Mouse (Mus musculus): Measurements from ENCODE around the gene Klhl42. TPM values are rescaled to one million over a fixed set of nuclear protein-coding genes. Genes with fewer than 3 reads are reported as not detected.

The Klhl42 gene
- polyA plus RNA-seq, 1 experiment from 2014 or later, result 1.7 TPM

DNA sequence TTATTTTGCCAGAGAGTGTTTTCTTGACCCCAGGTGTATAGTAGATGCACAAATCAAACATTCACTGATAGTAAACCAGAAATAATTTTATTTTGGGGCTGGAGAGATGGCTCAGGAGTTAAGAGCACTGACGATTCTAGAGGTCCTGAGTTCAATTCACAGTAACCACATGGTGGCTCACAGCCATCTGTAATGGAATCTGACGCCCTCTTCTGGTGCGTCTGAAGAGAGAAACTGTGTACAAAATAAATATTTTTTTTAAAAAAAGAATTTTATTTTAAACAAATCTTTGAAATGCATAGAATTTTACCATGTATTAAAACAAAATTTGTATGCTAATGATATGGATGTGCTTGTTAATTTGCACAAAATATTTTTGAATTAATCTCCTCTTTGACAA lies 2.7 kb upstream of the Klhl42 start:
- Histone ChIP-seq H3K27ac (no peak overlapping the region), H3K9me3 (replicated peaks) (no peaks in the 10 kb centered on the region), H3K4me1 (replicated peaks) (peaks cover 37% of the 10 kb centered on the region), H3K27me3 (peaks cover 17% of the 10 kb centered on the region), H3K36me3 (no peaks in the 10 kb centered on the region), H3K4me2 (no peak overlapping the region), H3K4me3 (replicated peaks) (no peak overlapping the region), H3K9ac (no peak overlapping the region)
- DNase-seq (no peak), ATAC-seq (ENCODE audit: low read depth) (no peak)
- 54% methylated on average over 3 of the region's 3 CpGs for WGBS (ENCODE audit: insufficient replicate concordance)

DNA sequence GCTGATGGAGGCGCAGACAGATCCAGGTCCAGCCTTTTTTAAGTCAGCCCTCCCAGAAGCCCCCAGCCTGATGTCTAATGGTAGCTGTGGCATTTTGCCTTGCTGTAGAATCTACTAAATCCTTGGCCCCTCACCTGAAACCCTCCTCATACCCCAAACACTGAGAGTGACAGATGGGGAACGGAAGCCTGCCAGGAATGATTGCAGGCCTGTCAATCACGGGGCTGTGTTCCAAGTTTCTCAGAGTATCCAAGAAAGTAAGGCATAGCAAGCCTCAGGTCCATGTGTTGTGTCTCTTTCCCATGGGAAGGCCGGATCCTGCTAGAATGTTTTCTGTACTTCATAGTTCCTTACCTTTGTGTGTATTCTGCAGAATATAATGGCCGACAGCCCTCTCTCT lies 988 bp upstream of the Klhl42 start:
- Histone ChIP-seq H3K27me3 (peaks cover 17% of the 10 kb centered on the region), H3K9me3 (replicated peaks) (no peaks in the 10 kb centered on the region), H3K9ac (no peak overlapping the region), H3K36me3 (peaks cover 8% of the 10 kb centered on the region; the same call in 1 of the 2 replicates), H3K27ac (no peak overlapping the region), H3K4me3 (replicated peaks) (no peak overlapping the region), H3K4me2 (peak overlapping the region; percentile 89), H3K4me1 (replicated peaks) (peaks cover 49% of the 10 kb centered on the region)
- ATAC-seq (ENCODE audit: low read depth), result no peak
- WGBS (ENCODE audit: insufficient replicate concordance), result 65% methylated on average over 5 of the region's 5 CpGs
- no peak for DNase-seq

DNA sequence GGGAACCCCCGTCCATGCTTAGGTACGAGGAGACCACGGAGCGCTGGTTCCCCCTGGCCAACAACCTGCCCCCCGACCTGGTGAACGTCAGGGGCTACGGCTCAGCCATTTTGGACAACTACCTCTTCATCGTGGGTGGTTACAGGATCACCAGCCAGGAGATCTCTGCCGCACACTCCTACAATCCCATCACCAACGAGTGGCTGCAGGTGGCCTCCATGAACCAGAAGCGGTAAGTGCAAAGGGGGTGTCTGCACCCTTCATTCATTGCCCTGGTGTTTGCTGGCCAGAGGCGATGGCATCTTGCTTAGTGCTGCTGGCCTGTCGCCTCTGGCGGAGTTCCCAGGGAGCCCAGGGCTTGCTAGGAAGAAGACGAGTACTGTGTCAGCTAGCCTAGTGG lies 957 bp downstream of the Klhl42 start:
- 2% methylated on average over 15 of the region's 15 CpGs for WGBS (ENCODE audit: insufficient replicate concordance)
- peak overlapping the region; percentile 81 for H3K4me3 ChIP-seq (replicated peaks)
- no peaks in the 10 kb centered on the region for H3K9me3 ChIP-seq (replicated peaks)
- H3K4me2 ChIP-seq, result peak overlapping the region; percentile 89
- H3K36me3 ChIP-seq, result peaks cover 19% of the 10 kb centered on the region
- peaks cover 9% of the 10 kb centered on the region for H3K27me3 ChIP-seq
- peak overlapping the region; percentile 84 for H3K9ac ChIP-seq
- ATAC-seq (ENCODE audit: low read depth) (peak; percentile 6; the same call in 1 of the 2 replicates), DNase-seq (peak; percentile 4)
- H3K27ac ChIP-seq, result peak overlapping the region; percentile 72
- H3K4me1 ChIP-seq (replicated peaks), result peaks cover 40% of the 10 kb centered on the region

DNA sequence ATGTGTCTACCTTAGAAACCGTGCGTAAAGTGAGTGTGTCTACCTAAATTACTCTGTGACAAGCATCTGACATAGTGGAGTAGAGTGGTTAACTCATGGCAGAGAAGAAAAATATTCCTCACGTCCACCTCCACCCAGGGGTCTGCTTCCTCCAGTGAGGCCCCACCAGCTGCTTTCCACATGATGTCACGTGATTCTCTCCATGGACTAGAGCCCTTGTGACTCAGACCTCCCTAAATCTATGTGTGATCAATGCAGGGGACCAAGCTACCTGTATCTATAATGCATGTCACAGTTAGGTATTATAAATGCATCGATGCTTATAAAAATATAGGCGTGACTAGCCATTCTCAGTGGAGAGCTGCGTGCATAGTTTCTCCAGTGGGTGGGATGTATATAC lies 3.6 kb downstream of the Klhl42 start:
- H3K4me1 ChIP-seq (replicated peaks), result peaks cover 54% of the 10 kb centered on the region
- no peak overlapping the region for H3K4me2 ChIP-seq
- H3K27ac ChIP-seq, result no peak overlapping the region
- no peak overlapping the region for H3K9ac ChIP-seq
- DNase-seq, result no peak
- H3K4me3 ChIP-seq (replicated peaks), result no peak overlapping the region
- H3K9me3 ChIP-seq (replicated peaks), result no peaks in the 10 kb centered on the region
- H3K27me3 ChIP-seq, result peaks cover 6% of the 10 kb centered on the region; the same call in 1 of the 2 replicates
- no peak for ATAC-seq (ENCODE audit: low read depth)
- 80% methylated on average over 7 of the region's 7 CpGs for WGBS (ENCODE audit: insufficient replicate concordance)
- peaks cover 24% of the 10 kb centered on the region for H3K36me3 ChIP-seq

DNA sequence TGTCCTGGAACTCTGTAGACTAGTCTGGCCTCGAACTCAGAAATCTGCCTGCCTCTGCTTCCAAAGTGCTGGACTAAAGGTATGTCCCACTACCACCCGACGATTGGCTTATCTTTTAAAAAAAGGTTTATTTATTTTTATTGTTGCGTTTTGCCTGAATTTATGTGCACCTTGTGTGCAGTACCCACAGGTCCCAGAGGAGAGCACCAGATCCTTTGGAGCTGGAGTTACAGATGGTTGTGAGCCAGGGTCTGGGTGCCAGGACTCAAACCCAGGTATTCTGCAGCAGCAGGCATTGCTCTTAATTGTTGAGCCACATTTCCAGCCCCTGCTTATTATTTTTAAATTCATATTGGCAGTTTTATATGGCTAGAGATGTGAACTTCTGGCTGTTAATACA lies 4.9 kb downstream of the Klhl42 start:
- no peaks in the 10 kb centered on the region for H3K27me3 ChIP-seq
- no peak overlapping the region for H3K4me2 ChIP-seq
- H3K9ac ChIP-seq, result no peak overlapping the region
- no peak overlapping the region for H3K27ac ChIP-seq
- no peak overlapping the region for H3K4me3 ChIP-seq (replicated peaks)
- peaks cover 46% of the 10 kb centered on the region for H3K4me1 ChIP-seq (replicated peaks)
- H3K9me3 ChIP-seq (replicated peaks), result no peaks in the 10 kb centered on the region
- DNase-seq (no peak), ATAC-seq (ENCODE audit: low read depth) (no peak)
- peaks cover 27% of the 10 kb centered on the region for H3K36me3 ChIP-seq
- WGBS (ENCODE audit: insufficient replicate concordance), result 69% methylated on average over 4 of the region's 4 CpGs

DNA sequence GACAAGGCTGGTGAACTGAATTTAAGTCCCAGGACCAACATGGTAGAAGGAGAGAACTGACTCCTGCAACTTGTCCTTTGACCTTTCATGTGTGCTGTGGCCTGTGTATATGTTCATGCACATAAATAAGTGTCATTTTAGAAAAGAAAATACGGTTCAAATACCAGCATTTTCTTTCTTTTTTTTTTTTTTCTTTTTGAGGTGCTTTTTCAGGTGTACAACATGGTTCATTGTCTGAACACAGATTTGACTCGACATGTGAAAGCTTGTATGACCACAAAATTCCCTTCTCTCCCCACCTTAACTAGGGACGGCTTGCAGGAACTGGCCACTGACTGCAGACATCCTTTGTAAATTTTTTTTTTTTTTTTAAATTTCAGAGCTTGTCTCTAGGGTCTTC lies 5.8 kb downstream of the Klhl42 start:
- no peak for DNase-seq
- no peaks in the 10 kb centered on the region for H3K27me3 ChIP-seq
- no peak for ATAC-seq (ENCODE audit: low read depth)
- no peak overlapping the region for H3K27ac ChIP-seq
- H3K36me3 ChIP-seq, result peaks cover 34% of the 10 kb centered on the region
- WGBS (ENCODE audit: insufficient replicate concordance), result 58% methylated on average over 3 of the region's 3 CpGs
- no peak overlapping the region for H3K9ac ChIP-seq
- H3K4me2 ChIP-seq, result no peak overlapping the region
- no peak overlapping the region for H3K4me3 ChIP-seq (replicated peaks)
- no peaks in the 10 kb centered on the region for H3K9me3 ChIP-seq (replicated peaks)
- H3K4me1 ChIP-seq (replicated peaks), result peaks cover 42% of the 10 kb centered on the region

DNA sequence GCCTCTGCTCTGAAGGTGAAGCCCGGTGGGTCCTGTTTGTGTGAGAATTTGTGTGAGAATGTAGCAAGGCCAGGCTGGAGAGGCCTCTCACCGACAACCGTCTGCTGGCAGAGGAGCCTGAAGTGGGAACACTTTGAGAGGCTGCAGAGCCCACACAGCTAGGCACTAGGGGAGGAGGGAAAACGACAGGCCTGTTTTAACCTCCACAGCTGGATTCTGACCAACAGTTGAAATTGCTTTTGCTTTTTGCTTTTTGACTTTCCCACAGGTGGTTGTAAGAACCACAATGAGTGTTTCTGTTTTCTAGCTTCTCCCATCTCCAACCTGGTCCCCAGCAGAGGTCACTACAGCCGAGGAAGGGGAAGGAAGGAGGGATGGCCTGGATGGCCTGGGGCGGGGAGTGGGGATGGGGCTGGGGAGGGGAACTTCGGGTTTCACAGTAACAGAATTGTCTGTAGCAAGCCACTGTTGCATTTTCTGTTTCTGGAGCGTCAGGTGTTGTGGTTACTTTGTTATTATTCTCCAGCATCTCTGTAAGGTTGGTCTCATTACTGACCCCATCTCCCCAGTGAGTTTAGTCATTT lies 6.3 kb downstream of the Klhl42 start:
- Histone ChIP-seq H3K27ac (no peak overlapping the region), H3K36me3 (peaks cover 39% of the 10 kb centered on the region), H3K4me3 (replicated peaks) (no peak overlapping the region), H3K4me1 (replicated peaks) (peaks cover 37% of the 10 kb centered on the region), H3K27me3 (no peaks in the 10 kb centered on the region), H3K9me3 (replicated peaks) (no peaks in the 10 kb centered on the region), H3K9ac (no peak overlapping the region), H3K4me2 (no peak overlapping the region)
- DNase-seq (no peak), ATAC-seq (ENCODE audit: low read depth) (no peak)
- WGBS (ENCODE audit: insufficient replicate concordance), result 62% methylated on average over 8 of the region's 8 CpGs

DNA sequence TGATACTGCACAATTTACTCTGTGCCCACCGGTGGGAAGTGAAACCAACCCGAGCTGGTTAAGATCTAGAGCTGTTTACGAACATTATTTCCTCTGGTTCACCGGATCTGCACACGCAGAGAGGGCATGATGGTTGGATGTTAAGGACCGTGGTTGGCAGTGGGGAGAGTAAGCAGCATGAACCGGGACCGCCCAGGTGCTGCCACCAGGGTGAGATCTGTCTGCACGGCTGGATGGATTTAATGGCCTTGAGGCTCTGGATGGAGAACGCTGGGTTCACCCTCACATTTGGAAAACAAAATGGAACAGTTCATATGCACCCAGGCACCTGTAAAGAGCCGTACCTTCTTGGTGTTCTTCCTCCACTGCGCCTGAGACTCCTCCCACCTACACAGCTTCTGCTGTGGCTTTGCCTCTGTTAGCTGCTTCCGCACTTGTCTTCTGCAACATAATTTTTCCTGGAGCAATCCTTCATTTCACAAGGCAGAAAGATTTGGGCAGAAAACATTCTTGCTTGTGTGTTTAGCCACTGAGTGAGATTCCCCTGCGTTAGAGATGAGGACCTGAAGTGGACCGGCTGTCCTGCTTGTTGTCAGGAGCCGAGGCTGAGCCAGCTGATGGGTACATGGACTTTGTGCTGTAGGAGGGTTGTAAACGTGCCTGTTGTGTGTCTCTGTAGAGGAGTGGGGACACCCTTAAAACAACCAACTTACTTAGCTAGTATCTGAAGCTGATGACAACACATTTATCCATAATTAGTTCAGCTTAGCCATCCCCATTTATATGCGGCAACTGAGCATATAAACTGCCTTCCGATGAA lies 8.5 kb downstream of the Klhl42 start:
- WGBS (ENCODE audit: insufficient replicate concordance), result 75% methylated on average over 19 of the region's 19 CpGs
- Histone ChIP-seq H3K27me3 (no peaks in the 10 kb centered on the region), H3K9me3 (replicated peaks) (no peaks in the 10 kb centered on the region), H3K27ac (no peak overlapping the region), H3K36me3 (peaks cover 46% of the 10 kb centered on the region), H3K9ac (no peak overlapping the region), H3K4me3 (replicated peaks) (no peak overlapping the region), H3K4me2 (no peak overlapping the region), H3K4me1 (replicated peaks) (peaks cover 21% of the 10 kb centered on the region; the same call in 1 of the 2 replicates)
- ATAC-seq (ENCODE audit: low read depth) (no peak), DNase-seq (no peak)

DNA sequence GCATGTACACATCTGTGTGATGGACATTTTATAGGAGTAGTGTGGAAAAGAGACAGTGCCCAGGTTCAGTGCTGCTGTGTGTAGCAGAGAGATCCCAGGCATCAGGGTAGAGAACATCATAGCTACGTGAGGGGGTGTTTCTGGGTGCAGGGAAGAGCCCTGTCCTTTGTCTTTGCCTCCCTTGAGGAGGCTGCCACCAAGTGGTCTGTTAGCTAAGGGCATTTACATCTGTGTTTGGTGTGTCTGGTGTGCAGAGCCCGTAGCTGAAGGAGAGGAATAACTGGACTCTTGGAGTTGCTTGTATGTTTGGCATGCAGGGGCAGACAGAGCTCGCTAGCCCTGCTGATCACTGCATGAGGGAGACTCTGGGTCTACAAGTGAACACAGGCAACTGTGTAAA lies 11.1 kb downstream of the Klhl42 start:
- no peak overlapping the region for H3K9ac ChIP-seq
- no peak overlapping the region for H3K27ac ChIP-seq
- H3K4me2 ChIP-seq, result no peak overlapping the region
- H3K27me3 ChIP-seq, result no peaks in the 10 kb centered on the region
- H3K9me3 ChIP-seq (replicated peaks), result no peaks in the 10 kb centered on the region
- DNase-seq, result no peak
- no peak overlapping the region for H3K4me3 ChIP-seq (replicated peaks)
- H3K36me3 ChIP-seq, result peaks cover 48% of the 10 kb centered on the region
- peaks cover 21% of the 10 kb centered on the region; the same call in 1 of the 2 replicates for H3K4me1 ChIP-seq (replicated peaks)
- no peak for ATAC-seq (ENCODE audit: low read depth)
- WGBS (ENCODE audit: insufficient replicate concordance), result 75% methylated on average over 3 of the region's 3 CpGs

DNA sequence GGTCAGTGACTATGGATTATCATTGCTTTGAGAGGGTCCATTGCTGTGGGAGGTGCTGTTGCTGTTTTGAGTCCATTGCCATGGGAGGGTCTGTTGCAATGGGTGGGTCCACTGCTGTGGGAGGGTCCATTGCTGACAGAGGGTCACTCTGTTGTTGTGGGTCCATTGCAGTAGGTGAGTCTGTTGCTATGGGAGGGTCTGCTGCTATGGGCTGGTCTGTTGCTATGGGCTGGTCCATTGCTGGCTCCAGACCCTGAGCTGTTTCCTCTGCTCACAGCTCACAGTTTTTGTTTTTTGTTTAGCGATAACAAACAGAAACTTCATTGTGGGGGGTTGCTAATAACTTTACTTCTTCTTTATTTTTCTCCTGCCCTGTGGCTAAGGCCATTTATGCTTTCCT lies 14.3 kb downstream of the Klhl42 start:
- Histone ChIP-seq H3K4me2 (no peak overlapping the region), H3K27me3 (no peaks in the 10 kb centered on the region), H3K9ac (no peak overlapping the region), H3K4me3 (replicated peaks) (no peak overlapping the region), H3K9me3 (replicated peaks) (no peaks in the 10 kb centered on the region), H3K36me3 (peaks cover 71% of the 10 kb centered on the region), H3K4me1 (replicated peaks) (peaks cover 4% of the 10 kb centered on the region; the same call in 1 of the 2 replicates), H3K27ac (no peak overlapping the region)
- 86% methylated on average over 1 of the region's 1 CpGs for WGBS (ENCODE audit: insufficient replicate concordance)
- no peak for ATAC-seq (ENCODE audit: low read depth)
- no peak for DNase-seq

DNA sequence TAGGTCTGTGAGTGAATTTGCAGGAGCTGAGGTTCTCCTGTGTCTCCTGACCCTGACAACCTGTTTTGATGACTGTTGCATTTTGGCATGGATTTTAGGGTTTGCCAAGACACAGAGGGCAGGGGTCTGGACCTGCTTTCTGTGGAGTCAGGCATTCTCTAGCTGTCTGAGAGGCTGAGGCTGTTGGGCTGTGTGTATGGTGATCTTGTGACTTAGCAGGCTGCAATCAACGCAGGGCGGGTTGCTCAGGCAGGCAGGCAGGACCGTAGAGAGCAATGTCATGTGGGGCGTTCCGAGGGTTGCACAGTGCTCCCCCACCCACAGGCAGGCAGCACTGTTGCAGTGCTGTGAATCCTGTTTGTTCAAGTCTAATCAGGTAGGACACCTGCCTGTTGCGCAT lies 15.5 kb downstream of the Klhl42 start:
- H3K4me1 ChIP-seq (replicated peaks), result peaks cover 4% of the 10 kb centered on the region; the same call in 1 of the 2 replicates
- no peak overlapping the region for H3K9ac ChIP-seq
- H3K27ac ChIP-seq, result no peak overlapping the region
- no peak overlapping the region for H3K4me3 ChIP-seq (replicated peaks)
- H3K4me2 ChIP-seq, result no peak overlapping the region
- ATAC-seq (ENCODE audit: low read depth) (peak; percentile 30; the same call in 1 of the 2 replicates), DNase-seq (no peak)
- H3K36me3 ChIP-seq, result peaks cover 69% of the 10 kb centered on the region
- no peaks in the 10 kb centered on the region for H3K27me3 ChIP-seq
- 84% methylated on average over 6 of the region's 6 CpGs for WGBS (ENCODE audit: insufficient replicate concordance)
- H3K9me3 ChIP-seq (replicated peaks), result no peaks in the 10 kb centered on the region
